Mouse (Mus musculus) MN1 (cell line): ENCODE results near the gene Naa20.

ENCODE experiments used
- DNase-seq: peaks from one replicate; pipeline ENCODE4 v3.0.0-alpha.2; 2016; ENCODE audit warnings: low spot score

The Naa20 gene

DNA sequence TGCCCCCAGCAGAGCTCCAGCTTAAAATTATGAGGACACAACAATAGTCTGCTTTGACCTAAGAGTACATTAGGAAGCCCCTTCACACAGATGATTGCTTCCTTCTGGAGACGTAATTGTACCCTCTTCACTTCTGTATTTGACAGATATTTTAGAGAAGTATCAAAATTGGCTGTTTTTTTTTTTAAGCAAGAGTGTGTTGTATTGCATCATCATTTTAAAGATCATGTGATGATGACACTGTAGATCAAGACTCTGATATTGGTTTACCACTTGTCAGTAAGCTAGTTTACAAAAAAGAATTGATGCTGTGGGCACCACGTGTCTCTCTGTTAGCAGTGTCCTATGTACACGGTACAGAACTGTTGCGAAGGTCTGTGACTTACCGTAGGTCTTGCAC lies 50.8 kb downstream of the Naa20 start:
- DNase-seq = no peak

DNA sequence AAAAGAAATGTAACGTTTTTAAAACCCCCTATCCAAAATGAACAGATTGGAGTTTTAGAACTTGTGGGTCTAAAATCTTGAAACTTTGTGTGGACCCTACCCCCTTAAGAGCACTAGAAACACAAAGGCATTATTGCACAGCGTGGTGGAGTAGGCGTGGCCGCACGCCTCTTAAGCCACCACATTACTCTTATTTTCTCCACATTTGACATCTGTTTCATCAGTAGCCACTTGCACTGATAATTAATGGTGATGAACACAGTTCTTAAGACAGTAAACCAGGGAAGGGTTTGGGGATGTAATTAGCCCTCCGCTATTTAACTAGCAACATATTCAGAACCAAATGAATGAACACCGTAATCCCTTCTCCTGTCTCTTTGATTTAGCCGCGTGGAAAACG lies 53.9 kb downstream of the Naa20 start:
- peak; percentile 18 for DNase-seq

DNA sequence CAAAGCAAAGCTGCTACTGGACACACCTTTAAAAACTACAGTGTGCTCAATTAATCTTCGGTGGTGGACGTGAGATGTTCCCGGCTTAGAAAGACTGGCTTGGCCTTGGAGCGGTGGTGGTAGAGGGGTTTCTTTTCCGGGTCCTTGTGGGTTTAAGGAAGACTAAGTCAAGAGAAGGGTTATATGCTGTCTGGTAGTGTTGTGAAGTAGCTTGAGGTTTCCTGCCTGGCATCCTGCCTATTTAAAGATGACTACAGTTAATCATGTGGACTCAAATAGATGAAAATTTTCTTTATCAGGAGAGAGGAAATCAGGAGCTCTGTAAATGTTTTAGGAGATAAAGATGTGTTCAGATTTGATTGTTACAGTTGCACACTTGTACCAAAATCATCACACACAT lies 54.4 kb downstream of the Naa20 start:
- DNase-seq = peak; percentile 27

DNA sequence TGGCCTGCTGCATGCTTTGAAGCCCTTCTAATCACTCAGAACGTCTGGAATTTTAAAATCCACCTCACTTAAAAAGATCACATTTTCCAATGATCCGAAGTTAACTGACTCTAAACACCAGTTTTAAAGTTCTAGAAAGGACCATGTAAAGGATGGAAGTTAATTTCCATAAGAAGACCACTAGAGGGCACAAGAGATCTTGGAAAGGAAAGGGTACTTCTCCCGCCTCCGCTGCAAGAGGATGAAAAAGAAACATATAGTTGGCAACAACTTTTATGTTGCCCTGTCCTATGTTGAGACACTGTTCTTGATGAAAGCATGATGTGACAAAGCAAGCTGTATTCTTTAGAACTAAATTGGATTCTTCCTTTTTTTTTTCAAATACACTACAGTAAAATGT lies 55.6 kb downstream of the Naa20 start:
- DNase-seq = peak; percentile 73

DNA sequence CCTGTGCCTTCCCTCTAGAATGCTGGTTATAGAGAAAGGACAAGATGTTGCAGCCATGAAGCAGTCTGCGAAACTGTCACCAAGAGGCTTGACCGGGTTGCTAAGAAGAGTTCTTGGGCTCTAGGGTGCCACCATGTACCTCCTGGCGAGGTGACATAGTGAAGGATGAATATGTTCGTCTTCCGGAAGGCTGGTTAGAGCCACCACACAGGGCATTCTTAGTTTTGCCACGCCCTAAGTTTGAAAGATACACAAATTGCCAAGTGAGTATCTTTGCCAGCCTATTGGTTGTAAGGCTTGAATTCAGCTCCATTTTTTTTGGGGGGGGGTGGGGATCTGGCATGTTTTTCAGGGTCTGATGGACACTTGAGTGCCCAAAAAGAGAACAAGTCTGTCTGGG lies 56.2 kb downstream of the Naa20 start:
- no peak for DNase-seq

DNA sequence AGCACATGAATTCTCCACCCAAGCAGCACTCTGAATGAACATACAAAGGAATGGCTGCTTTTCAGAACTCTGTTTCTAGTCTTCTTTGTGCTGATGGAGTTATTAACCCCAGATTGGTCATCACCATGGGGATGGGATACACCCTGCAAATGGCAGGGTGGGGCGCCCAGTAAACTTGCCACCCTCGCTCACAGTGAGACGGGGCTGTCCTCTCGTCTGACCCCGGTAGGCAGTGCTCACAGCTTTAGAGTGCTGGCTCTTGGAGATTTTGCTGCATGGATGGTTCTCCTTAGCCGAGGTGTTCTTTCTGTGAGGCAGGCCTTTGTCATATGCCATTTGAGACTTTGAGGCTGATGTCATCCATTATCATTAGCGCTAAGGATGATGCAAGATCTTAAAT lies 56.7 kb downstream of the Naa20 start:
- DNase-seq = no peak

DNA sequence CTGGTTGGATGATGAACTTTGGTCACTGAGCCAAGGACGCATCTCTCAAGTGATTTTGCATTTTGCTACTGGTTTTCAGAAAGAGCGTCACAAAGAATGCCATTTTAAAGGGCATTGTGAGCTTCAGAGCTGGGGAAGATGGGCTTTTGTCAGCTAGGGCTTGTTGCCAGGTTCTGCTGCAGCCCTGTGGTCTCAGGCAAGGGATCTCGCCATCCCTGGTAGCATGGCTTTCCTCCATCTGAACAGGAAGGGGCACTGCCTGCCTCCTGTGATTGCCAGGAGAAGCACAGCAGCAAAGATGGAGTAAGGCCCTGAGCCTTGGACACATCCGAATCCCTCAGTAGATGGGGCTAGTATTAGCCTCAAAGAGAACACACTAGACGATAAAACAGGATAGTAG lies 60.0 kb downstream of the Naa20 start:
- DNase-seq = no peak
